Mouse (Mus musculus) bone marrow, adult 2 months (tissue): ENCODE data around the gene Fyttd1. TPM values are rescaled to one million over a fixed set of nuclear protein-coding genes. Genes with fewer than 3 reads are reported as not detected.
"Not testable (repeated sequence)": the region's sequence is repeated elsewhere in the genome, so short reads cannot be mapped to it uniquely, and the experiment has no call there.

Source experiments
- H3K27ac ChIP-seq: fragments of 200-500 bp; 2 replicates; pipeline ENCODE4 v1.5.1; 2012; ENCODE audit warnings: low read depth, mild to moderate bottlenecking, control low read depth, inconsistent platforms, low read length; ENCODE audit not compliant: control insufficient read depth, poor library complexity, insufficient read depth
- H3K4me1 ChIP-seq: fragments of 200-500 bp; 2 replicates; pipeline ENCODE4 v1.6.1; 2011; ENCODE audit warnings: low read length; ENCODE audit not compliant: control insufficient read depth, insufficient read depth
- H3K4me3 ChIP-seq: fragments of 200-500 bp; replicated peaks from 2 replicates; pipeline ENCODE3; 2011; ENCODE audit warnings: mild to moderate bottlenecking, low read depth, low read length, control low read depth; ENCODE audit not compliant: control insufficient read depth
- CTCF ChIP-seq: fragments of 200-500 bp; IDR thresholded peaks from 2 replicates; pipeline ENCODE4 v1.5.1; 2011; ENCODE audit warnings: low read length, control low read depth; ENCODE audit not compliant: control insufficient read depth, insufficient read depth
- POLR2A ChIP-seq: fragments of 200-500 bp; IDR thresholded peaks from 2 replicates; pipeline ENCODE4 v1.6.1; 2011; ENCODE audit warnings: low read depth, mild to moderate bottlenecking, control low read depth, low read length, borderline replicate concordance; ENCODE audit not compliant: control insufficient read depth
- WGBS: fragments of 180-500 bp; shearing (Covaris S2); methylation state at CpG from one replicate; pipeline ENCODE4 v1.1.7; 2018; 5-methylcytosine and 5-hydroxymethylcytosine counted together
- polyA plus RNA-seq: library from polyadenylated mRNA; stranded (reverse); fragments of >200 nt; gene quantifications from 2 replicates; pipeline ENCODE4 v1.2.4, GENCODE M21; 2011; ENCODE audit warnings: low replicate concordance; ENCODE audit not compliant: missing spikeins, insufficient read depth, insufficient read length

Gene Fyttd1
- polyA plus RNA-seq, 1 experiment = 12.0 TPM

DNA sequence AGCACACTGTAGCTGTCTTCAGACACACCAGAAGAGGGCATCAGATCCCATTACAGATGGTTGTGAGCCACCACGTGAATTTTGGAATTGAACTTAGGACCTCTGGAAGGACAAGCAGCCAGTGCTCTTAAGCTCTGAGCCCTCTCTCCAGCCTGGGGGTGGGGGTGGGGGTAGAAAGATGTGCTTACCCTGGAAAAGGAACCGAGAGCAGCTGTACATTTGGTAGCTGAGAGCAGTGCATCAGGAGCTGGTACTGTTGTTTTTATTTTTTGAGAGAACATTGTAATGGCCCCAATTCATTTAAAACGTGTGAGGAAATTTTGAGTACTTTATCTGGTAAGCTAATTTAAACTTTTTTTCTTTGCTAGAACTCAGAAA is 24.7 kb downstream of the Fyttd1 start:
- Histone ChIP-seq H3K4me3 (no peak overlapping the region), H3K4me1 (no peaks in the 10 kb centered on the region), H3K27ac (no peak overlapping the region)
- TF ChIP-seq CTCF (no peak), POLR2A (no peak)
- 67% methylated on average over 3 of the region's 3 CpGs for WGBS

DNA sequence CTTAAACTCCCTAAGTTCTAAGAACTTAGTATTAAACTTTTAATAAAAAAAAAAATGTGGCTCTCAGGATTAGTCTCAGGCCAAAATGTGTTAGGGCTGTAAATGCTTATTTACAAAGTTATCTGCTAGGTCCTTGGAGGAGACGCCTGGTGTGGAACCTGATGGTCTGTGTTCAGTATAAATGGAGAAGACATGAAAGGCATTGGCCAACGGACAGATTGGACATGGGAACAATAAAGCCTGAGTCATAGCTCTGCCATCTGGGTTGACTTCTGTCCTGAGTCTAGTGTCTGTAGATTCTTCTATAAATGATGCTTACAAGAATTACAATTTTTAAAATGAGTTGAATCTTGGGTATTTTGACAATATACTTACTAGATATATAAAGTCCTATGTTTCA is 28.9 kb downstream of the Fyttd1 start:
- TF ChIP-seq CTCF = no peak
- TF ChIP-seq POLR2A = no peak
- no peaks in the 10 kb centered on the region for H3K4me1 ChIP-seq
- no peak overlapping the region for H3K4me3 ChIP-seq
- 84% methylated on average over 2 of the region's 2 CpGs for WGBS
- H3K27ac ChIP-seq = no peak overlapping the region

DNA sequence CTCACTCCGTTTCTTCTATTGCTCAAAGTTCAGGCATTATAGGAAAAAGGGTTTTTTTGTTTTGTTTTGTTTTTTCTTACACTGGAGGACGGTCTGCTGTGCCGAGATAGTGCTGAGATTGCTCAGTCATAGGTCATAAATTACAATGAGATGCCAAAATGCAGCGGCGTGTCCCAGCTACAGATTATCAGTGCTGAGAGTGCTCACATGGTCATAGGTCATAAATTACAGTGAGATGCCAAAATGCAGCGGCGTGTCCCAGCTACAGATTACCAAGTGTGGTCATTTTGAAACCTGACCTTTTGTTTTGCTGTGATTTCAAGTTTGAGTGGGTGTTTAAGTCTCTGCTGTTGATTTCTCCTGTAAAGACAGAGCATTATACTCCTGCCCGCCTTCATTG is 29.4 kb downstream of the Fyttd1 start:
- no peak overlapping the region for H3K4me3 ChIP-seq
- no peaks in the 10 kb centered on the region for H3K4me1 ChIP-seq
- H3K27ac ChIP-seq = no peak overlapping the region
- TF ChIP-seq CTCF = no peak
- no peak for TF ChIP-seq POLR2A
- 66% methylated on average over 8 of the region's 8 CpGs for WGBS

DNA sequence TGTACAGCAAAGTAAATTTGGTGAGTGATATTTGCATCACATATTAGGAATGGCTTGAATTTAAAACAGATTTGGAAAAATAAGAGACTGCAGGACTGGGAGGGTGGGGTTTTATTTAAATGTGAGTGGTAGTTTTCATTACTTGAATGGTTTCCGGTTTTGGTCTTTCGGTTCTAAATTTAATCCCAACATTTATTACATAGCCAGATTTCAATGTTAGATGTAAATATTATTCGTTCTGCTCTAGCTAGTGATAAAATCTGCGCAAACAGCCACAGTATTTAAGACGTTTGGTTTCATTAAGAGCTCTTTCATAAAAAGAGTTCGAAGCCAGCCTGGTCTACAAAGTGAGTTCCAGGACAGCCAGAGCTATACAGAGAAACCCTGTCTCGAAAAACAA is 35.9 kb downstream of the Fyttd1 start:
- Histone ChIP-seq H3K27ac (no peak overlapping the region), H3K4me3 (no peak overlapping the region), H3K4me1 (peaks cover 2% of the 10 kb centered on the region; the same call in 1 of the 2 replicates)
- TF ChIP-seq POLR2A = no peak
- TF ChIP-seq CTCF = no peak
- WGBS = 45% methylated on average over 7 of the region's 7 CpGs

DNA sequence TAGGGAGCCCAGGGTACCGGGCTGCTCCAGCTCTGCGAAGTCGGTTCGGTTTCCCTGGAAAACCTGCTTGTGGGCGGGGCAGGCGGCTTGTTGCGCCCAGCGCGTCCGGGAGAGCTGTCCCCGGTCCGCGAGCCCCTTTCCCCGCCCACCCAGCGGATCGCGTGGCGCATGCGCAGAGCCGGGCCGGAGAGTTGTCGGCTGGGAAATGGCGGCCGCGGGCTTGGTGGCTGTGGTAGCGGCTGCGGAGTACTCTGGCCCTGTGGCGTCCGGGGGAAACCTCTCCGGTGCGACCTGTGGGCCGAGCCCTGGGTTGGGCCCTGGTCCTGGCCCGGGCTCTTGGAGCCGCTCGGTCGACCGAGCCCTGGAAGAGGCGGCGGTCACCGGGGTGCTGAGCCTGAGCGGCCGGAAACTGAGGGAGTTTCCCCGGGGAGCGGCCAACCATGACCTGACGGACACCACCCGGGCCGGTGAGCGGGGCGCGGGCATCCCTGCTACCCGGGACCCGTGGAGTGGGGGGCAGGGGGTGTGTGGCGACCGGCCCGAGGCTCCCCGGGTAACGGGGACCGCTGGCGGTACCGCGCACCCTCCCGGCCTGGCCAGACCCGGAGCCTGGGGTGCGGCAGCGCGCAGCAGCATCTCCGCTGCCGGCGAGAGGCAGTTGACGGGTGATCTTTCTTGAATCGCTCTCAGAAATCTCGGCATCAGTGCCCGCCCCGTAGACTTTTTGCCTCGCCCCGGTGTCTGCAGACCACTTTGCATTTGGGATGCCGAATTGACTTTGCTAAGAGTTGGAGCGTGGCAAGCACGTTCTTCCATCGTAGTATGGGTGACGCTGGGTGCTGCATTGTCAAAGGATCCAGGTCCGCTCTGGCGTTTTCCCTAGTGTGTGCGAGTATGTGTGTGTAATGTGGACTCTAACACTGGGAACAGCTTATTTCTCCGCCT is 36.9 kb downstream of the Fyttd1 start, which contains the start of gene Lrch3:
Gene Lrch3 (plus strand): TSS at position 164 of the 945 bp plus-strand sequence.
- Histone ChIP-seq H3K4me1 (peaks cover 2% of the 10 kb centered on the region; the same call in 1 of the 2 replicates), H3K4me3 (peak within 1 kb of the TSS; percentile 94), H3K27ac (peak within 1 kb of the TSS; percentile 93)
- under 1% methylated on average over 85 of the region's 85 CpGs for WGBS
- TF ChIP-seq POLR2A (peak; percentile 91; the same call in 1 of the 2 replicates), CTCF (no peak)

DNA sequence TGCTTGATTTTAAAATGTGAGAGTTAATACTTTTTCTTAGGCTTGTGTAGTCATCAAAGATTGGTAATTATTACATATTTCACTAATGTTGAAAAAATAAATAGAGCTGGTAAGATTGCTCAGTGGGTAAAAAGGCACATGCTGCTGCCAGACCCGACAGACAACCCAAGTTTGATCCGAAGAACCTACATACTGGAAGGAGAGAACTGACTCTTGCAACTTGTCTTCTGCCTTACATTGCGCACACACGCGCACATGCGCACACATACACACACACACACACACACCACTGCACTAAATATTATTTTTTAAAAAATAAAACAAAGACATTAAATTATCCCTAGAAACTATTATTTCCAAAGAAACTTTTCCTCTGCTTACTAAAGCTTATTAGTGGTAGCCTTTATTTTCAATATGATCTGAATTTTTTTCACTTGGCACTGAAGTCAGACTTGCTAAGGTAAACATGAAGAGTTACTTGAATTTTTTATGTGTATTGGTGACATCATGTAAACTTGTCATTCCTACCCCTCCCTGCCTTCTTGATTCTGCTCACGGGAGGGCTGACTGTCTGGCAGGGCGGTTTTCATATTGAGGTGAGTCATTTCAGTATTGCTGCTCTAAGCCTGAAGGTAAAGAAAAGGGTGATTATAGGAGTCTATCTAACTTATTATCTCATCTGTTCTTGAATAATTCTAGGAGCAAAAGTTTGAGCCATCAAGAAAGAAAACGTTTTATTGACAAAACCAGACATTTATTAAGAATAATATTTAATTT is 38.2 kb downstream of the Fyttd1 start:
- Histone ChIP-seq H3K4me3 (peak overlapping the region; percentile 32), H3K27ac (no peak overlapping the region), H3K4me1 (peaks cover 2% of the 10 kb centered on the region; the same call in 1 of the 2 replicates)
- 80% methylated on average over 9 of the region's 9 CpGs for WGBS
- TF ChIP-seq POLR2A (no peak), CTCF (no peak)

DNA sequence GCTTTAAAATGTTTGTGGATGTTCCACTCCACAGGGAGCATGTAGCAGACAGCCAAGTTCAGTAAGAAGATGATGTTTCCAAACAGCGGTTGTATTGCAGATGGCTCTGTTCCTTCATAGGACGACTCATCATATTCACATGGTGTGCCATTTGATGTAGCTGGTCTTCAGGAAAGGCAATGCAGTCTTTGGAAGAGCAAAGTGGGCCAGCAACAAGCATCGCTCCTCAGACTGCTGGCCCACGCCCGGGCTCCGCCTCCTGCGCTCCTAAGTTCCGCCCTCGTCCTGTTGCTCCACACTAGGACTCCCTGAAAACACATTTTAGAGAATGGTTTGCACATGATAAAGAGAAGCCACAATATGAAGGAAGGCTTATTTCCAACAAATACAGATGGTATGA is 49.3 kb downstream of the Fyttd1 start:
- H3K4me3 ChIP-seq, H3K4me1 ChIP-seq, H3K27ac ChIP-seq: not testable (repeated sequence)
- 83% methylated on average over 9 of the region's 9 CpGs for WGBS

DNA sequence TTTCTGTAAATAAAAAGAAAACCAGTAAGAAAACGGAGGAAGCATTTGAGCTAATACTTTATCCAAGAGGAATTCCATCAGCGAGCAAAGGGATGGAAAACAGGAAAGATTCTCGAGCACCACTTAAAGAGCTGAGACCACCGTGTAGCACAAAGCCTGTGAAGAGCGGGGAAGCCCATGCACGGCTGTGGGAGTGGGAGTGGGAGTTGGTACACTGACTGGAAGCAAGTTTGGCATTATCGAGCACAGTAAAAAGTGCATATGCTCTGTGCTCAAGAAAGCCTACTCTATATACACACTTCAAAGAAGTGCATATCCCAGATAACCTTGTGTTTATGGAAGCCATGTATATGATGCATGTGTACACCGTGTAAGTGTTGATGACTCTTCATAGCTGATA is 49.7 kb downstream of the Fyttd1 start:
- 91% methylated on average over 8 of the region's 8 CpGs for WGBS
- TF ChIP-seq POLR2A = no peak
- TF ChIP-seq CTCF = no peak
- H3K4me3 ChIP-seq = no peak overlapping the region
- H3K27ac ChIP-seq = no peak overlapping the region
- no peaks in the 10 kb centered on the region for H3K4me1 ChIP-seq

DNA sequence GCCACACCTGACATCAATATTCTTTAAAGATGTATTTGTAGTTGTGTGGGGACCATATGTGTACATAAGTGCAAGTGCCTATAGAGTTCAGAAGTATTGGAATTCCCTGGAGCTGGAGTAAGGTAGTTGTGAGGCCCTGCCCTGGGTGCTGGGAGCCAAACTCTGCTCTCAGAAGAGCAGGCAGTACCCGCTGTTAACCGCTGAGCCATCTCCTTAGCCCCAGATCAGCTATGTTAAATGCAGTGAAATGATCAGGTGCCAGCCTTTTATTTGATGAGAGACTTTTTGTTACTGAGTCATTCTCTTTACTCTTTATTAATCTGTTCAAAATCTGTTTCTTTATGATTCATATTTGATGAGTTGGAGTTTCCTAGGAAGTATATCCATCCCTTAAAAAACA is 52.6 kb downstream of the Fyttd1 start:
- H3K27ac ChIP-seq = no peak overlapping the region
- no peak overlapping the region for H3K4me3 ChIP-seq
- 96% methylated on average over 2 of the region's 2 CpGs for WGBS
- TF ChIP-seq POLR2A = no peak
- TF ChIP-seq CTCF = no peak
- H3K4me1 ChIP-seq = no peaks in the 10 kb centered on the region; the same call in 1 of the 2 replicates
